Mouse (Mus musculus): ENCODE data around the gene Nmnat1. TPM values are rescaled to one million over a fixed set of nuclear protein-coding genes. Genes with fewer than 3 reads are reported as not detected.

The Nmnat1 gene
- 2.6 TPM for polyA plus RNA-seq (2014; fragmentation: Illumina TruSeq; extraction: RNeasy Lipid Tissue Mini Kit (QIAGEN cat#74804))

GRCm38 (mm10) chr4:149485053-149485824 is at the start of gene Nmnat1, which contains the start of gene Lzic:
Gene Nmnat1, minus strand, starts transcription at chr4:149485202.
Gene Lzic, plus strand, starts transcription at chr4:149485229.

GRCm38 (mm10) chr4:149517868-149518340 is 32.9 kb upstream of the Nmnat1 start, which contains the start of gene Ctnnbip1:
Gene Ctnnbip1, plus strand, starts transcription at chr4:149518236.

DNA sequence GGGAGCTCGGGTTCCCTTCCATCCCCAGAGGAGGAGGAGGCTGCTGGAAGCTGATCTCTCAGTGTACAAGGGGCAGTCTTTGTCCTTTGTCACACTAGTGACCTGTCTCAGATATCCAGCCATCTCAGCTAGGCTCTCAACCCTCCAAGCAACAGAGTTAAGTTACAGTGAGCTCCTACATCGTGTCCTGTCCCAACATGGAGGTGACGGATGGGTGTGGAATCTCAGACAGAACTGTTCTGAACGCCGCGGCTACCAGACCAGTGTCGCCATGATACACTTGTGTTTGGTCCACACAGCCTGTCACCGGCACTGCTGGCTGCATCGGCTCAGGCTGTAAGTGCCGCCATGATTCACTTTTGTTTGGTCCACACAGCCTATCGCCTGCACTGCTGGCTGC is 7.9 kb downstream of the Nmnat1 start, which contains the start of gene Tmem274:
Gene Tmem274 (plus strand): TSS at position 301 of the 400 bp plus-strand sequence.

GRCm38 (mm10) chr4:149454879-149455278 is 30.1 kb downstream of the Nmnat1 start, which contains the start of gene Rbp7:
Gene Rbp7, minus strand, starts transcription at chr4:149454978.

GRCm38 (mm10) chr4:149426325-149427199 is 58.4 kb downstream of the Nmnat1 start, which contains the start of gene Ube4b:
Gene Ube4b, minus strand, starts transcription at chr4:149426749.

Other genes starting within 250 kb of the Nmnat1 start
- gene Kif1b, start 177.5 kb downstream of the Nmnat1 start, polyA plus RNA-seq (2014; fragmentation: Illumina TruSeq; extraction: RNeasy Lipid Tissue Mini Kit (QIAGEN cat#74804)), result 96.1 TPM
- gene Ube4b, start 58.5 kb downstream of the Nmnat1 start, polyA plus RNA-seq (2014; fragmentation: Illumina TruSeq; extraction: RNeasy Lipid Tissue Mini Kit (QIAGEN cat#74804)), result 45.6 TPM
- gene Rbp7, start 30.2 kb downstream of the Nmnat1 start, polyA plus RNA-seq (2014; fragmentation: Illumina TruSeq; extraction: RNeasy Lipid Tissue Mini Kit (QIAGEN cat#74804)), result 1.9 TPM
- not detected for gene Tmem274, start 7.8 kb downstream of the Nmnat1 start, polyA plus RNA-seq (2014; fragmentation: Illumina TruSeq; extraction: RNeasy Lipid Tissue Mini Kit (QIAGEN cat#74804))
- 28.2 TPM for gene Lzic, start within 50 bp of the Nmnat1 start, polyA plus RNA-seq (2014; fragmentation: Illumina TruSeq; extraction: RNeasy Lipid Tissue Mini Kit (QIAGEN cat#74804))
- 9.2 TPM for gene Ctnnbip1, start 33.0 kb upstream of the Nmnat1 start, polyA plus RNA-seq (2014; fragmentation: Illumina TruSeq; extraction: RNeasy Lipid Tissue Mini Kit (QIAGEN cat#74804))
- 21.6 TPM for gene Clstn1, start 101.3 kb upstream of the Nmnat1 start, polyA plus RNA-seq (2014; fragmentation: Illumina TruSeq; extraction: RNeasy Lipid Tissue Mini Kit (QIAGEN cat#74804))
- 1.5 TPM for gene Pik3cd, start 217.4 kb upstream of the Nmnat1 start, polyA plus RNA-seq (2014; fragmentation: Illumina TruSeq; extraction: RNeasy Lipid Tissue Mini Kit (QIAGEN cat#74804))

Data from ovary, adult 10 weeks (tissue).